Mouse (Mus musculus) E14TG2a.4 (cell line): Measurements from ENCODE around the gene Gtf2f1.

Experiments used
- CTCF ChIP-seq: conservative IDR thresholded peaks from 2 replicates; pipeline ENCODE4 v1.5.1; 2014; ENCODE audit warnings: low read length
- POU5F1 ChIP-seq: IDR thresholded peaks from 2 replicates; pipeline ENCODE4 v1.6.1; 2014; ENCODE audit warnings: low read length, borderline replicate concordance

DNA sequence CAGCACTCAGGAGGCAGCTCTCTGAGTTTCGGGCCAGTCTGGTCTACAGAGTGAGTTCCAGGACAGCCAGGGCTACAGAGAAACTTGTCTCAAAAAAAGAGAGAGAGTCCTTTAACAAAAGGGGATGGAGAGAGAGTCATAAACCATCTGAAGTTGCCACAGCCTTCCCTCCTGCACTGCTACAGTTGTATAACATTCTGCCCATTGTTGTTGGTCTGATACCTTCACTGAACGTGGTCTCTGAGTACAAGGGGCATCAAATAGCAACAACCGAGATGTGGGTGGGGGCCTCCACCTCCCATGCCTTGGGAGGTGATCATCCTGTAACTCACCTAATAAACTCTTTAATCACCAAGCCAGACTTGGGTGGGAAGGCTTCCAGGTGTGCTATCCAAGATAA lies 25.4 kb downstream of the Gtf2f1 start:
- TF ChIP-seq CTCF (no peak), POU5F1 (no peak)
